Mouse (Mus musculus) small intestine, adult 10 weeks (tissue): Measurements from ENCODE around the gene Sept14. TPM values are rescaled to one million over a fixed set of nuclear protein-coding genes. Genes with fewer than 3 reads are reported as not detected.

ENCODE experiments used
- polyA plus RNA-seq: library from polyadenylated mRNA; stranded (reverse); fragments of 350-450 nt; fragmentation: Illumina TruSeq; extraction: RNeasy Lipid Tissue Mini Kit (QIAGEN cat#74804); gene quantifications from one replicate; pipeline ENCODE4 v1.2.3, GENCODE M21; 2014; ENCODE audit warnings: low replicate concordance

Sept14 gene
- not detected for polyA plus RNA-seq

DNA sequence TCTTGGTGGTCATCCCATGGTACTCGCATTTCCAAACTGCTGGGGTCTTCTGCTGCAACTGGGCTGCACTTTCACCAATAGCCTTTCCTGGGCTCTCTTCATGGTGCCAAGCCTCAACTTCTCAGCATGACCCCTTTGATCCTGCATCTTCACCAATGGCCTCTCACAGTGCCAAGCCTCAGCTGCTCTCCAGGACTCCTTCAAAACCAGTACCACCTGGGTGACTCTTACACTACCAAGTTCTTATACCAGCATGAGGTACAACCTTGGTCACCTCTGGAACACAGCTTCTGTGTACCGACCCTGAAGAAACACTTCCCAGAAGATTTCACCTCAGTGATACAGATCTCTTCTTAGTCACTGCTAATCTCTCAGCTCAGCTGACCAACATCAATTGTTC is at the start of gene Sept14:
Gene Sept14, minus strand, starts transcription at position 101 of the 400 bp plus-strand sequence.

DNA sequence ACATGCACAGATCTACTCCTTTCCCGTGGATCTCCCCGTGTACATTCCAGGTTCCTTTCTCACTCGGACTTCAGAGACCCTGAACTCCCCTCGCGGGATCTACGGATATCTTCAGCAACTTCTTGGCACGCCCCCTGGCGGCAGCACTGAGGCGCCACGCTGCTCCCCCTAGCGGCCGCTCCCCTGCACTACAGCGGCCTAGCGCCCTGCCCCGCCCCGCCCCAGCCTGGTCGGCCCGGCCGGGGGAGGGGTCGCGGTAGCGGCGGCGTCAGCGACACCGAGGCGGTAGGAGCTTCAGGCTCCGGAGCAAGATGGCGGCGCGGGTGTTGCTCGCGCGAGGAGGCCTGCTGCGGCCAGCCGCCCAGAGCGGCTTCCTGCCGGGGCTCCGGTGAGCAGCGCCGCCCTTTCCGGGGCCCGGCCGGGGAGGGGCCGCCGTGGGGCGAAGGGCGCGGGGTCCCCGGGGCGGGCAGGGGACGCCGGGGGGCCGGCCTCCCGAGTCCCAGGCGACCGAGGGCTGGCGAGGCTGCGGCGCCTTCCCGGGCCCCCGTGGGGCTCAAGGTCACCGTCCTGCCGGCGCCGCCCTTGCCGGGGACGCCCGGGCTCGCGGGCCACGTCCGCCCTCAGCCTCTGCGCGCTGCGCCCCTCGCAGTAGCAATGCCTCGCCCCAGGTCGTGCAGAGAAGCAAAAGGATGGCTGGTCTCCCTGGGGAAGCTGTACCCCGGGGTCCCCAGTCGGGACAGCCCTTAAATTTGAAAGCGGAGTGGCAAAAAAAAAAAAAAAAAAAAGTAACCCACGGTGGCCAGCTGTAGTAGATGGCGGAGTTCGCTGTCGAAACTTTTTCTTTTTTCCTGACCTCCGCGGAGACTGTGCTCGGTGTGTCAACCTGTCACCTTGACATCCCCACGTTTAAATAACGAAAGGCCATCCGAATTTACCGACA is 16.8 kb upstream of the Sept14 start, which contains the start of gene Nipsnap2:
Gene Nipsnap2, plus strand, starts transcription at position 230 of the 940 bp plus-strand sequence.

GRCm38 (mm10) chr5:129715326-129715861 is 7.1 kb upstream of the Sept14 start, which contains the start of gene Mrps17:
TSS of gene Mrps17 (plus strand) at chr5:129715497.

DNA sequence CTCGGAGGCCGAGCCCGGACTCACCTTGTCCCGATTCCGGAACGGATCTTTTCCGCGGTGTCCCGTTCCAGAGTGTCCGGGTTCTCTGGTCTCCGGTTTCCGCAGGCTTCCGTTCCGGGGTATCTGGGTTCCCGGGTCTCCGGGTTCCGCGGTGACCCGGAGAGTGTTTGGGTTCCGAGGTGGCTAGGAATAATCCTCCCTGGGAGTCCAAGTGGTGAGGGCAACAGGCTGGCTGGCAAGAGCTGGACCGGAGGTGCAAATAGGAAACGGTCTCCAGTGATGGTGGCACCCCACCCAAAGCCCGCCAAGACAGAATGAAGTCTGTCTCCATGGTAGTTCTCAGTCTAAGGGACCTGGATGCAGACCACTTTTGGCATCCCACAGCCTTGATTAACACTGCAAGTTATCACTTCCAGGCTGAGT is 38.3 kb downstream of the Sept14 start, which contains the start of gene Zfp11:
Gene Zfp11, minus strand, starts transcription at position 64 of the 423 bp plus-strand sequence.

Other genes starting within 250 kb of the Sept14 start
- gene Sfswap, start 207.3 kb downstream of the Sept14 start, polyA plus RNA-seq: 26.7 TPM
- not detected for gene Mmp17, start 124.3 kb downstream of the Sept14 start, polyA plus RNA-seq
- gene Zfp11, start 38.4 kb downstream of the Sept14 start, polyA plus RNA-seq: 1.4 TPM
- 45.0 TPM for gene Mrps17, start 7.0 kb upstream of the Sept14 start, polyA plus RNA-seq
- gene Nipsnap2, start 16.6 kb upstream of the Sept14 start, polyA plus RNA-seq: 28.0 TPM
- 1.3 TPM for gene Psph, start 78.9 kb upstream of the Sept14 start, polyA plus RNA-seq
- gene Sumf2, start 138.5 kb upstream of the Sept14 start, polyA plus RNA-seq: 0.71 TPM
- 598 TPM for gene Chchd2, start 179.0 kb upstream of the Sept14 start, polyA plus RNA-seq
- gene Zbed5, start 187.2 kb upstream of the Sept14 start, polyA plus RNA-seq: 0.52 TPM
- 0.30 TPM for gene Phkg1, start 190.0 kb upstream of the Sept14 start, polyA plus RNA-seq
- not detected for gene Nupr1l, start 200.0 kb upstream of the Sept14 start, polyA plus RNA-seq
- gene Vkorc1l1, start 233.5 kb upstream of the Sept14 start, polyA plus RNA-seq: 70.7 TPM